ENCODE assay signal across 8 mouse cellular contexts in the genomic region with DNA sequence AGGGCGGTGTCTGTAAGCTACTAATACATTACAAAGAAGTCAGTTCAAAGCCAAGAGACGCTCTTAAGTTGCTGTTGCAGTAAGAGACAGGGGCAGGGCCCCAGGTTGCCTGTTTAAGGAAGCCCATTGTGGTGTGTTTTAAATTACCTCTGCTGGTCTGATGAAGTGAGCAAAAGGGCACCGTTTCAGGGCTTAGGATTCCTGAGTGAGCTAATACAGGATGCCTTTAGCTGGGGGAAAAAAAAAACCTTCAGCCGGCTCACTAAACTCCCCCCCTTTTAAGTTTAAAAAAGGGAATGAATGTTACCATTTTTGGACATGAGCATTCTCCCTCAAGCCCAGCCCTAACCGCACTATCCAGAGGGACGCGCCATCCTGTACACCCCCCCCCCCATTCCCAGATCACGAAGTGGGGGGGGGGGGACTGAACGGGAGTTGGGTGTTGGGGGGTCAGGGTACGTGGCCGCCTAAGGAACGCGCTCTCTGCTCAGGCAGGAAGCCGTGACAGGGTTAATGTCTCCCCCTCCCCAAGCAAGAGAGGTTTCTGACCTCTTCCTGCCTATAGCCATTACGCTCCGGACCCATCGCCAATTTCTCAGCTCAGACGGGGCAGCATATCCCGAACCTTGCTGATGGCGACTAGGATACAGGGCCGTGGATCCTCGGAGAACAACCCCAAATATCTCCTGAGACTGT. TPM values are rescaled to one million over a fixed set of nuclear protein-coding genes. Genes with fewer than 3 reads are reported as not detected.
DNase-seq lines count a peak whose midpoint lies in the region; ATAC-seq and TF ChIP-seq lines count a peak whose summit lies in the region.

No protein-coding gene starts in this region.

- no peak for ATAC-seq in liver, embryonic 12.5 days
- ATAC-seq in stomach, embryonic 16.5 days (ENCODE audit: insufficient read depth, low FRiP score), result no peak

- no peak for TF ChIP-seq CTCF in gastrocnemius, adult 2 months (IDR thresholded peaks at IDR 0.05)

- H3K9ac ChIP-seq in liver, embryonic 12.5 days, result peak overlapping the region; percentile 72
- peak overlapping the region; percentile 95 for H3K9ac ChIP-seq in stomach, embryonic 16.5 days (ENCODE audit: low read length)

- peak overlapping the region; percentile 76 for H3K4me2 ChIP-seq in liver, embryonic 12.5 days
- H3K4me2 ChIP-seq in stomach, embryonic 16.5 days (ENCODE audit: low read depth, low read length), result peak overlapping the region; percentile 79

- peak overlapping the region; percentile 84 for H3K27ac ChIP-seq in gastrocnemius, adult 2 months
- peak overlapping the region; percentile 96 for H3K27ac ChIP-seq in forebrain, embryonic 10.5 days
- H3K27ac ChIP-seq in liver, embryonic 12.5 days, result peak overlapping the region; percentile 81; the same call in 1 of the 2 replicates
- peak overlapping the region; percentile 98 for H3K27ac ChIP-seq in stomach, embryonic 16.5 days (ENCODE audit: low read length)

- no peaks in the 10 kb centered on the region for H3K36me3 ChIP-seq in forebrain, embryonic 10.5 days (replicated peaks)
- no peaks in the 10 kb centered on the region for H3K36me3 ChIP-seq in liver, embryonic 12.5 days
- no peaks in the 10 kb centered on the region for H3K36me3 ChIP-seq in stomach, embryonic 16.5 days (ENCODE audit: control insufficient read depth, insufficient read depth, low read length)

- H3K4me1 ChIP-seq in forebrain, embryonic 10.5 days, result peaks cover 39% of the 10 kb centered on the region
- H3K4me1 ChIP-seq in liver, embryonic 12.5 days, result peaks cover 15% of the 10 kb centered on the region; the same call in 1 of the 2 replicates
- H3K4me1 ChIP-seq in stomach, embryonic 16.5 days (ENCODE audit: control insufficient read depth, insufficient read depth, low read length), result peaks cover 24% of the 10 kb centered on the region

- H3K4me3 ChIP-seq in gastrocnemius, adult 2 months, result peak overlapping the region; percentile 90
- H3K4me3 ChIP-seq in forebrain, embryonic 10.5 days, result peak overlapping the region; percentile 87
- H3K4me3 ChIP-seq in liver, embryonic 12.5 days, result peak overlapping the region; percentile 65
- H3K4me3 ChIP-seq in stomach, embryonic 16.5 days (replicated peaks; ENCODE audit: low read length), result peak overlapping the region; percentile 75

- under 1% methylated on average over 21 of the region's 22 CpGs for WGBS in forebrain, embryonic 10.5 days
- WGBS in liver, embryonic 12.5 days (ENCODE audit: insufficient replicate concordance), result 4% methylated on average over 22 of the region's 22 CpGs
- under 1% methylated on average over 22 of the region's 22 CpGs for WGBS in stomach, embryonic 16.5 days

- H3K9me3 ChIP-seq in forebrain, embryonic 10.5 days, result no peaks in the 10 kb centered on the region
- no peaks in the 10 kb centered on the region for H3K9me3 ChIP-seq in liver, embryonic 12.5 days (replicated peaks)
- H3K9me3 ChIP-seq in stomach, embryonic 16.5 days (replicated peaks; ENCODE audit: control insufficient read depth, low read length), result no peaks in the 10 kb centered on the region

- no peak for DNase-seq in gastrocnemius, adult 2 months
- no peak for DNase-seq in gastrocnemius, postnatal 25 days
- peak; percentile 65 for DNase-seq in CD4-positive helper T cell, adult 2 months (ENCODE audit: low read depth, low spot score)
- peak; percentile 26 for DNase-seq in forebrain, embryonic 10.5 days (ENCODE audit: extremely low spot score, low spot score)
- no peak for DNase-seq in gastrocnemius, postnatal 10 days
- no peak for DNase-seq in retina, embryonic 14.5 days (ENCODE audit: low spot score)

- peaks cover 11% of the 10 kb centered on the region; the same call in 1 of the 2 replicates for H3K27me3 ChIP-seq in forebrain, embryonic 10.5 days (ENCODE audit: poor library complexity, severe bottlenecking)
- peaks cover 62% of the 10 kb centered on the region for H3K27me3 ChIP-seq in liver, embryonic 12.5 days (replicated peaks)
- no peaks in the 10 kb centered on the region for H3K27me3 ChIP-seq in stomach, embryonic 16.5 days (ENCODE audit: control insufficient read depth, insufficient read depth, low read length)

- intact Hi-C loops in gastrocnemius, adult 2 months (cut with DNase I), result loop anchor here (2.0 kb wide), 1 partner anchor 60 kb away; no protein-coding TSS in a partner anchor

RNA-seq across cellular contexts. Expression of a gene that starts 1.5 kb away (rescaled TPM):
- total RNA-seq in gastrocnemius, adult 2 months (2021), result 10 to 100 TPM in 1 of 2 experiments, 1 to 10 TPM in 1; 8.4 to 11.9 TPM
- total RNA-seq in gastrocnemius, postnatal 25 days (2021), result 10 to 100 TPM; 10.2 to 15.5 TPM
- 27.8 and 29.2 TPM in 2 replicates for polyA plus RNA-seq in forebrain, embryonic 10.5 days (2016; fragmentation: Nextera tagmentation; extraction: Ambion mirVana)
- polyA plus RNA-seq in liver, embryonic 12.5 days (2016; fragmentation: Nextera tagmentation; extraction: Ambion mirVana), result 15.6 and 15.9 TPM in 2 replicates
- polyA plus RNA-seq in stomach, embryonic 16.5 days (2015; fragmentation: Nextera tagmentation; extraction: Ambion mirVana), result 51.2 and 52.7 TPM in 2 replicates
- 10 to 100 TPM; 30.0 to 38.8 TPM for total RNA-seq in gastrocnemius, postnatal 10 days (2021)

Comparison
In these comparisons a context has a peak if more than half of its experiments do, and no peak if none do; other contexts are left out.
1. DNase-seq: peak in CD4-positive helper T cell, adult 2 months (single experiment) and forebrain, embryonic 10.5 days (single experiment); none in gastrocnemius, adult 2 months (single experiment), gastrocnemius, postnatal 25 days (single experiment), gastrocnemius, postnatal 10 days (single experiment) and retina, embryonic 14.5 days (single experiment).
2. Peak in every context shown above with its lines, with median percentiles within 50 percentile points of each other: H3K27ac ChIP-seq and H3K4me3 ChIP-seq.